ENCODE assay signal across 9 mouse cellular contexts in the genomic region with DNA sequence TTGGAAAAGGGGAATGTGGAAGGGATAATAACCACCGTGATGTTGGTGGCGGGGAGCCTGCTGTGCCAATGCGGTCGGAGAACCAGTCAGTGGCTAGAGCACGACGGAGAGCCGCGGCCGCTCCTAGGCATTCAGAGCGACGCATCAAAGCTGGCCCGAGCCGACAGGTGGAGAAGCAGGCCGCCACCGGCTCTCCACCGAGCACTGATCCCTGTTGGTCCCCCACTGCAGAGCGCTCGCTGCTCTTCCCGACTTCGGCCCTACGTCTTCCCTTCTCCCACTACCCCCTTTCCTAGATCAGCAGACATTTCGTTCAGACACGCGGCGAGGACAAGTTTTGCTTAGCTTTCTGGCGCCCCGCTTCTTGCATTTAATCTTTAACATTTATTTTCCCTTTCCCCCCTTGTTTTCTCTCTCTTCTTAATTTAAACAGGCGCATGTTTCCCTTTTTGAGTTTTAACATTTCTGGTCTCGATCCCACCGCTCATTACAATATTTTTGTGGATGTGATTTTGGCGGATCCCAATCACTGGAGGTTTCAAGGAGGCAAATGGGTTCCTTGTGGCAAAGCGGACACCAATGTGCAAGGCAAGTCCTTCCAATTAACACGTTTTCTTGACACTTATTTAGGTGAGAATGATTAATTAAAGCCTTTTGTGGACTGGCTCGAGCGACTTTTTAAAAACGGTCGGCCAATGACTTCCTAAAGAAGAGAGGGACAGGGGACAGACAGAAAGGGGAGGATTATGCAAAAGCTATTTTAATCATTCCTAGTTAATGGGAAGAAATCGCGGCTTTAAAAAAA. TPM values are rescaled to one million over a fixed set of nuclear protein-coding genes. Genes with fewer than 3 reads are reported as not detected.
DNase-seq lines count a peak whose midpoint lies in the region; ATAC-seq and TF ChIP-seq lines count a peak whose summit lies in the region.
"Had no signal": no experiment of that assay in that cellular context is flagged by ENCODE, and none has a peak within 500 bp of the region (broad histone marks: within the 10 kb centered on the region; RNA-seq: fewer than 3 reads in every experiment).

No protein-coding gene starts in this region.

- peak; percentile 37; the same call in 1 of the 2 replicates for ATAC-seq in hindbrain, embryonic 14.5 days (ENCODE audit: low FRiP score)
- peak; percentile 36; the same call in 1 of the 2 replicates for ATAC-seq in midbrain, embryonic 14.5 days (ENCODE audit: low FRiP score, low TSS enrichment)
- ATAC-seq: Patski had no signal

- peaks cover 96% of the 10 kb centered on the region for H3K27me3 ChIP-seq in heart, embryonic 10.5 days (ENCODE audit: insufficient read depth, poor library complexity, severe bottlenecking)
- peaks cover 33% of the 10 kb centered on the region for H3K27me3 ChIP-seq in thymus, adult 2 months (ENCODE audit: control insufficient read depth, insufficient read depth, low read length)
- H3K27me3 ChIP-seq in hindbrain, embryonic 14.5 days (ENCODE audit: control insufficient read depth, insufficient read depth, low read length): peaks cover 92% of the 10 kb centered on the region
- peaks cover 87% of the 10 kb centered on the region for H3K27me3 ChIP-seq in midbrain, embryonic 14.5 days (ENCODE audit: control insufficient read depth, insufficient read depth, low read length)
- H3K27me3 ChIP-seq: Patski had no signal

- no peak overlapping the region for H3K4me2 ChIP-seq in hindbrain, embryonic 14.5 days (replicated peaks)
- H3K4me2 ChIP-seq in midbrain, embryonic 14.5 days (ENCODE audit: low read length): peak overlapping the region; percentile 9; the same call in 1 of the 2 replicates

- WGBS in heart, embryonic 10.5 days: under 1% methylated on average over 39 of the region's 39 CpGs
- 4% methylated on average over 39 of the region's 39 CpGs for WGBS in thymus, adult 2 months
- WGBS in hindbrain, embryonic 14.5 days: under 1% methylated on average over 39 of the region's 39 CpGs
- under 1% methylated on average over 39 of the region's 39 CpGs for WGBS in midbrain, embryonic 14.5 days

- H3K4me3 ChIP-seq in heart, embryonic 10.5 days: peak overlapping the region; percentile 40
- no peak overlapping the region for H3K4me3 ChIP-seq in thymus, adult 2 months (ENCODE audit: control insufficient read depth, insufficient read depth, low read length)
- H3K4me3 ChIP-seq in hindbrain, embryonic 14.5 days (replicated peaks; ENCODE audit: low read length): no peak overlapping the region
- peak overlapping the region; percentile 1; the same call in 1 of the 2 replicates for H3K4me3 ChIP-seq in midbrain, embryonic 14.5 days (replicated peaks; ENCODE audit: low read depth, low read length)

- DNase-seq in heart, embryonic 10.5 days (ENCODE audit: low spot score): peak; percentile 77
- DNase-seq in heart, postnatal 4 days: no peak
- DNase-seq in thymus, postnatal 4 days: peak; percentile 38
- DNase-seq in thymus, adult 2 months: no peak
- DNase-seq in hindbrain, embryonic 14.5 days (ENCODE audit: low spot score): peak; percentile 32
- DNase-seq in midbrain, embryonic 14.5 days: peak; percentile 64
- no peak for DNase-seq in c-Kit-positive CD71-positive TER-119-positive erythroid progenitor cells, embryonic 14.5 days (ENCODE audit: low spot score)
- DNase-seq in frontal cortex, postnatal 25 days (ENCODE audit: low spot score in 2 of 2): no peak

- no peaks in the 10 kb centered on the region for H3K36me3 ChIP-seq in heart, embryonic 10.5 days
- no peaks in the 10 kb centered on the region for H3K36me3 ChIP-seq in thymus, adult 2 months (ENCODE audit: control insufficient read depth, insufficient read depth, low read length)
- no peaks in the 10 kb centered on the region; the same call in 1 of the 2 replicates for H3K36me3 ChIP-seq in hindbrain, embryonic 14.5 days (replicated peaks; ENCODE audit: control insufficient read depth, insufficient read depth)
- no peaks in the 10 kb centered on the region for H3K36me3 ChIP-seq in midbrain, embryonic 14.5 days (ENCODE audit: control insufficient read depth, insufficient read depth, low read length)

- no peak overlapping the region for H3K9ac ChIP-seq in hindbrain, embryonic 14.5 days
- H3K9ac ChIP-seq in midbrain, embryonic 14.5 days (replicated peaks; ENCODE audit: low read length): no peak overlapping the region

- TF ChIP-seq CTCF in thymus, adult 2 months (IDR thresholded peaks at IDR 0.05; ENCODE audit: borderline replicate concordance, control insufficient read depth, extremely low read depth, insufficient read depth, low read length, poor library complexity): no peak

- H3K4me1 ChIP-seq in heart, embryonic 10.5 days: peaks cover 31% of the 10 kb centered on the region
- 0 out of 2 replicates have a peak, but pooled peaks cover 7% of the 10 kb centered on the region for H3K4me1 ChIP-seq in thymus, adult 2 months (replicated peaks; ENCODE audit: control insufficient read depth, insufficient read depth, low read length)
- peaks cover 6% of the 10 kb centered on the region; the same call in 1 of the 2 replicates for H3K4me1 ChIP-seq in hindbrain, embryonic 14.5 days (replicated peaks; ENCODE audit: control insufficient read depth, insufficient read depth, low read length)
- H3K4me1 ChIP-seq in midbrain, embryonic 14.5 days (ENCODE audit: control insufficient read depth, insufficient read depth, low read length): peaks cover 7% of the 10 kb centered on the region; the same call in 1 of the 2 replicates

- no peak for TF ChIP-seq POLR2A in thymus, adult 2 months (IDR thresholded peaks at IDR 0.05; ENCODE audit: control insufficient read depth, extremely low read depth, insufficient read depth, low read length, poor library complexity)

- H3K9me3 ChIP-seq in heart, embryonic 10.5 days: no peaks in the 10 kb centered on the region
- H3K9me3 ChIP-seq in hindbrain, embryonic 14.5 days (ENCODE audit: control insufficient read depth, low read length): 0 out of 2 replicates have a peak, but pooled peaks cover 7% of the 10 kb centered on the region
- H3K9me3 ChIP-seq in midbrain, embryonic 14.5 days (ENCODE audit: control insufficient read depth, low read length): no peaks in the 10 kb centered on the region

- H3K27ac ChIP-seq in heart, embryonic 10.5 days: no peak overlapping the region
- no peak overlapping the region for H3K27ac ChIP-seq in thymus, adult 2 months (ENCODE audit: control insufficient read depth, insufficient read depth, low read length)
- no peak overlapping the region for H3K27ac ChIP-seq in hindbrain, embryonic 14.5 days
- H3K27ac ChIP-seq in midbrain, embryonic 14.5 days (replicated peaks; ENCODE audit: low read depth, low read length): no peak overlapping the region

RNA-seq across cellular contexts. Expression of a gene that starts 3.0 kb away (rescaled TPM):
- polyA plus RNA-seq in heart, embryonic 10.5 days (2016; fragmentation: Nextera tagmentation; extraction: Ambion mirVana): 0.11 TPM in 1 of 2 replicates, not detected in the other
- not detected for total RNA-seq in heart, postnatal 4 days (2021)
- 0.22 and 0.23 TPM in 2 replicates for polyA plus RNA-seq in thymus, adult 2 months (2012; rRNA removed)
- 0.24 and 0.56 TPM in 2 replicates for polyA plus RNA-seq in hindbrain, embryonic 14.5 days (2014; fragmentation: Nextera tagmentation; extraction: Ambion mirVana)
- 1.1 TPM in 2 replicates for polyA plus RNA-seq in midbrain, embryonic 14.5 days (2014; fragmentation: Nextera tagmentation; extraction: Ambion mirVana)

Comparison
In these comparisons a context has a peak if more than half of its experiments do, and no peak if none do; other contexts are left out.
1. DNase-seq: peak in heart, embryonic 10.5 days (single experiment), thymus, postnatal 4 days (single experiment), hindbrain, embryonic 14.5 days (single experiment) and midbrain, embryonic 14.5 days (single experiment); none in heart, postnatal 4 days (single experiment), thymus, adult 2 months (single experiment), c-Kit-positive CD71-positive TER-119-positive erythroid progenitor cells, embryonic 14.5 days (single experiment) and frontal cortex, postnatal 25 days (0 of 2).
2. H3K4me3 ChIP-seq: peak in heart, embryonic 10.5 days (single experiment) and midbrain, embryonic 14.5 days (single experiment); none in thymus, adult 2 months (single experiment) and hindbrain, embryonic 14.5 days (single experiment).